Mouse (Mus musculus) intestine, postnatal 0 days (tissue): ENCODE measurements around the gene Pmp22. TPM values are rescaled to one million over a fixed set of nuclear protein-coding genes. Genes with fewer than 3 reads are reported as not detected.

Source experiments
- ATAC-seq: fragments of 200-750 bp; cut with Nextera tagmentation; 2 replicates; pipeline ENCODE4 v1.8.0; 2017; ENCODE audit warnings: mild to moderate bottlenecking, moderate TSS enrichment, moderate library complexity
- H3K27ac ChIP-seq: fragments of 300-500 bp; sonication (generic); 2 replicates; pipeline ENCODE4 v1.5.1; 2014; ENCODE audit warnings: mild to moderate bottlenecking, low read depth, low read length, moderate library complexity
- H3K27me3 ChIP-seq: fragments of 300-500 bp; sonication (generic); replicated peaks from 2 replicates; pipeline ENCODE4 v1.6.1; 2014; ENCODE audit warnings: low read length, mixed read lengths; ENCODE audit not compliant: control insufficient read depth, insufficient read depth
- H3K36me3 ChIP-seq: fragments of 300-500 bp; sonication (generic); 2 replicates; pipeline ENCODE4 v1.6.1; 2014; ENCODE audit warnings: mild to moderate bottlenecking, moderate library complexity; ENCODE audit not compliant: control insufficient read depth, insufficient read depth
- H3K4me1 ChIP-seq: fragments of 300-500 bp; sonication (generic); replicated peaks from 2 replicates; pipeline ENCODE4 v1.6.1; 2014; ENCODE audit warnings: antibody characterized with exemption, low read length, mixed read lengths; ENCODE audit not compliant: control insufficient read depth, insufficient read depth
- H3K4me2 ChIP-seq: fragments of 300-500 bp; sonication (generic); replicated peaks from 2 replicates; pipeline ENCODE4 v1.6.1; 2014; ENCODE audit warnings: low read depth, mild to moderate bottlenecking, moderate library complexity
- H3K4me3 ChIP-seq: fragments of 300-500 bp; sonication (generic); 2 replicates; pipeline ENCODE4 v1.5.1; 2014; ENCODE audit warnings: low read depth, low read length
- H3K9ac ChIP-seq: fragments of 300-500 bp; sonication (generic); 2 replicates; pipeline ENCODE4 v1.6.1; 2014; ENCODE audit warnings: mild to moderate bottlenecking, low read depth, low read length
- H3K9me3 ChIP-seq: fragments of 300-500 bp; sonication (generic); 2 replicates; pipeline ENCODE4 v1.6.1; 2016; ENCODE audit warnings: mixed run types; ENCODE audit not compliant: control insufficient read depth
- CTCF ChIP-seq: sonication (generic); IDR thresholded peaks from 2 replicates; pipeline ENCODE4 v1.5.1; 2016; ENCODE audit warnings: low read depth, mild to moderate bottlenecking, control low read depth, antibody characterized with exemption, moderate library complexity
- WGBS: fragments of 180-500 bp; shearing (Covaris S2); extraction: QIAGEN DNeasy Blood & Tissue Kit; methylation state at CpG from one replicate; pipeline ENCODE4 v1.1.7; 2014; 5-methylcytosine and 5-hydroxymethylcytosine counted together
- polyA plus RNA-seq: library from polyadenylated mRNA; unstranded; fragments of >200 nt; fragmentation: Nextera tagmentation; extraction: Ambion mirVana; gene quantifications from 2 replicates; pipeline ENCODE4 v1.2.1, GENCODE M21; 2015

Gene Pmp22
- polyA plus RNA-seq, 1 experiment from 2014 or later: 54.0 TPM

GRCm38 (mm10) chr11:63162806-63163205, 34.0 kb downstream of the Pmp22 start:
- H3K4me1 ChIP-seq: no peaks in the 10 kb centered on the region
- no peak for ATAC-seq
- no peak overlapping the region for H3K4me3 ChIP-seq
- WGBS: 82% methylated on average over 2 of the region's 2 CpGs
- TF ChIP-seq CTCF: no peak
- no peak overlapping the region for H3K4me2 ChIP-seq
- H3K9ac ChIP-seq: no peak overlapping the region
- H3K27me3 ChIP-seq: no peaks in the 10 kb centered on the region
- H3K9me3 ChIP-seq: no peaks in the 10 kb centered on the region
- H3K27ac ChIP-seq: no peak overlapping the region
- peaks cover 17% of the 10 kb centered on the region; the same call in 1 of the 2 replicates for H3K36me3 ChIP-seq

GRCm38 (mm10) chr11:63163550-63163949, 34.8 kb downstream of the Pmp22 start:
- no peak overlapping the region for H3K27ac ChIP-seq
- no peaks in the 10 kb centered on the region for H3K27me3 ChIP-seq
- ATAC-seq: no peak
- H3K9ac ChIP-seq: no peak overlapping the region
- TF ChIP-seq CTCF: no peak
- no peaks in the 10 kb centered on the region for H3K9me3 ChIP-seq
- WGBS: 82% methylated on average over 8 of the region's 8 CpGs
- H3K36me3 ChIP-seq: 0 out of 2 replicates have a peak, but pooled peaks cover 11% of the 10 kb centered on the region
- H3K4me2 ChIP-seq: no peak overlapping the region
- no peaks in the 10 kb centered on the region for H3K4me1 ChIP-seq
- no peak overlapping the region for H3K4me3 ChIP-seq

- no peak for ATAC-seq
- H3K27ac ChIP-seq: no peak overlapping the region
- H3K27me3 ChIP-seq: no peaks in the 10 kb centered on the region
- no peaks in the 10 kb centered on the region for H3K9me3 ChIP-seq
- no peak for TF ChIP-seq CTCF
- H3K4me2 ChIP-seq: no peak overlapping the region
- H3K36me3 ChIP-seq: 0 out of 2 replicates have a peak, but pooled peaks cover 9% of the 10 kb centered on the region
- no peaks in the 10 kb centered on the region for H3K4me1 ChIP-seq
- WGBS: 79% methylated on average over 6 of the region's 6 CpGs
- no peak overlapping the region for H3K4me3 ChIP-seq
- H3K9ac ChIP-seq: no peak overlapping the region
These were observed 35.4 kb downstream of the Pmp22 start for GRCm38 (mm10) chr11:63163986-63164682.

- H3K27me3 ChIP-seq: no peaks in the 10 kb centered on the region
- no peak overlapping the region for H3K4me2 ChIP-seq
- TF ChIP-seq CTCF: peak; percentile 75
- no peaks in the 10 kb centered on the region for H3K9me3 ChIP-seq
- WGBS: 54% methylated on average over 7 of the region's 7 CpGs
- no peaks in the 10 kb centered on the region for H3K4me1 ChIP-seq
- ATAC-seq: no peak
- no peak overlapping the region for H3K9ac ChIP-seq
- H3K27ac ChIP-seq: no peak overlapping the region
- H3K4me3 ChIP-seq: no peak overlapping the region
- H3K36me3 ChIP-seq: 0 out of 2 replicates have a peak, but pooled peaks cover 1% of the 10 kb centered on the region
These were observed 36.1 kb downstream of the Pmp22 start for GRCm38 (mm10) chr11:63164756-63165484.

GRCm38 (mm10) chr11:63167826-63168225, 39.0 kb downstream of the Pmp22 start:
- 42% methylated on average over 4 of the region's 4 CpGs for WGBS
- ATAC-seq: no peak

GRCm38 (mm10) chr11:63168551-63169258, 39.9 kb downstream of the Pmp22 start:
- Histone ChIP-seq H3K9me3 (no peaks in the 10 kb centered on the region), H3K36me3 (no peaks in the 10 kb centered on the region), H3K27ac (no peak overlapping the region), H3K4me1 (no peaks in the 10 kb centered on the region), H3K4me2 (no peak overlapping the region; the same call in 1 of the 2 replicates), H3K4me3 (no peak overlapping the region), H3K9ac (no peak overlapping the region), H3K27me3 (no peaks in the 10 kb centered on the region)
- WGBS: 13% methylated on average over 9 of the region's 9 CpGs
- peak; percentile 42 for TF ChIP-seq CTCF
- ATAC-seq: no peak

More at GRCm38 (mm10) chr11:63167826-63168225, 39.0 kb downstream of the Pmp22 start:
- Histone ChIP-seq H3K9me3 (no peaks in the 10 kb centered on the region), H3K27me3 (no peaks in the 10 kb centered on the region), H3K4me1 (no peaks in the 10 kb centered on the region), H3K36me3 (no peaks in the 10 kb centered on the region), H3K4me2 (no peak overlapping the region), H3K27ac (no peak overlapping the region), H3K4me3 (no peak overlapping the region), H3K9ac (no peak overlapping the region)
- no peak for TF ChIP-seq CTCF
